Mouse (Mus musculus): ENCODE measurements at regions not wholly inside any gene's neighbourhood (a gene's known extent, or its start where the extent isn't known, plus 50 kb on each side); places are given as distances from the start of the nearest gene placed in this dataset.
"Not testable (repeated sequence)": the region's sequence is repeated elsewhere in the genome, so short reads cannot be mapped to it uniquely, and the experiment has no call there.

GRCm38 (mm10) chr11:12913401-12913800, 448.6 kb upstream of the Cobl start:
- DNase-seq (ENCODE audit: low spot score in 2 of 2): not testable (repeated sequence)

DNA sequence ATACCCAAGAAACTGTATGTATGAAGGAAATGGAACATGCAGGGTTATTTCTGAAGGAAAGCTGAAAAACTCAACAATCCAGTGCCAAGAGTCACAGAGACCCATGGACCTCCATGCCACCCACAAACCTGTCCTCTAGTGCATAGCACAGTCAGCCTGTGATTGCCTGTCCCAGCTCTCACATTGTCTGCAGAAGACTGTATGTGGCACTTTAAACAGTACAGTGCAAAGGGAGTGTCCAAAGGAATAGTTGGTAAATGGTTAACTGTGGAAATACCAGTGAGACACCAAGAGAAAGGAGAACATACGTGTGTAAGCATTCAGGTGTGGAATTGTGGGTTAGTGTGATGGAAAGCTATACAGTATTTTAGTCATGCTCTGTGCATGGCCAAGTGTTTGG, 409.0 kb upstream of the Cobl start:
- no peak for DNase-seq (ENCODE audit: low spot score in 2 of 2)

DNA sequence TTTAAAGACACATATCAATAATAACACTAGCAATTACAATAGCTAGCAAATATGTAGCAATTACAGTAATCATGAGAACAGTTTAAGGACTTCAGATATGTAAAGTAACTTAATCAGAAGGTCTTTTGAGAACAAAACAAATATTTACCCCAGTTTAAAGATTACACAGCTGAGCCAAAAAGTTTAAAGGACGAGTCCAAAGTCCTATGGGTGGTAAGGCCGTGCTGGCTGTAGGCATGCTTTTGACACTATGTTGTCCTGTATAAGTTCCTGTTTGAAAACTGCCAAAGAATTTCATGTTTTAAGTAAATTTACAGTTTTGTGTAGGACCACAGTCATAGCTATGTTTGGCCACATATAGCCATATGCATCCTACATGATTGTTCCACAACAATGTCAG, 408.0 kb upstream of the Cobl start:
- DNase-seq (ENCODE audit: low spot score in 2 of 2): no peak

DNA sequence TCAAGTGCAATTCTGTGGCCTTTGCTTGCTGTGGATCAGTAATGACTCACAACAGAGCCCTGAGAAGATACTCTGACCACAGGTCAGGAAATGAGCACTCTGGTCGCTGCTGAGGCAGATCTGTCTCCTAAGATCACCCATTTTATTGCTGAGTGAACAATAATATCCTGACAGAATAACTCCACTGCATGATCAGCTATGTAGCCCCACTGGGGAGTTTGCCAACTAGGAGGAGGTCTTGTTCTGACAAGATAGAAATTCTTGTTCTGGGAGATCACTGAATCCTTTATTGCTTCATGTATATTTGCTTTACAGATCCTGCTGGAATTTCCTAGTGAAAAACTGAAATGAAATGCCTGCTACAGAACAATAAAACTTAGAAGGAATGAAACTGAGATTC, 407.6 kb upstream of the Cobl start:
- DNase-seq (ENCODE audit: low spot score in 2 of 2): no peak

- DNase-seq (ENCODE audit: low spot score in 2 of 2): no peak
Measured at GRCm38 (mm10) chr11:12867541-12867940, 402.8 kb upstream of the Cobl start.

- no peak for DNase-seq (ENCODE audit: low spot score in 2 of 2)
Measured at GRCm38 (mm10) chr11:12865034-12865620, 400.4 kb upstream of the Cobl start.

GRCm38 (mm10) chr11:12859344-12859930, 394.7 kb upstream of the Cobl start:
- no peak for DNase-seq (ENCODE audit: low spot score in 2 of 2)

DNA sequence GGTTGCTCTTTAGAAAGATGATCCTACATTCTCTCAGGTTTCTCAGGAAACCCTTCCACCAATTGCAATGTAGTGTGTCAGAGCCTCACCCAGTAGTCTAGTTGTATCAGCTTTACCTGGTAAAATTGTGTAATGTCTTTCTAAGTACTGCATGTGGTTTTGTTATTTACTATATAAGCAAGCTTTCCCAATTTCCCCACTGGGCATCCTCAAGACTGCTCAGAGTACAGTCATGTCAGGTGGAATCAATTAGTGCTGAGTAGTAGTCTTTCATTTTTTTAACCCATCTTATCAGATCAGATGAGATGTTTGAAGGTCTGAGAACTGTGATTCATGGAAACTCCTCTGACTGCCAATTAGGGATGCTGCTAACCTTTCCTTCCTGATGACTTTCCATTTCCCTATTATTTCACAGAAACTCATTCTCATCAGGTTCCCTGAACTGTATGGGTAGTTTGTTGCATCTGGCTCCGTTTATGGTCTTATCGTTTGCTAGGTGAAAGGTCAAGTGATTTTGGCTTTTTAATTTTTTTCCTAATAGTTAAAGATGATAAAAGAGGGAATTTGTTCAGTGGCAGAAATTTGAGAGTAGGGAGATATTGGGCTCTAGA, 393.6 kb upstream of the Cobl start:
- DNase-seq (ENCODE audit: low spot score in 2 of 2): no peak

DNA sequence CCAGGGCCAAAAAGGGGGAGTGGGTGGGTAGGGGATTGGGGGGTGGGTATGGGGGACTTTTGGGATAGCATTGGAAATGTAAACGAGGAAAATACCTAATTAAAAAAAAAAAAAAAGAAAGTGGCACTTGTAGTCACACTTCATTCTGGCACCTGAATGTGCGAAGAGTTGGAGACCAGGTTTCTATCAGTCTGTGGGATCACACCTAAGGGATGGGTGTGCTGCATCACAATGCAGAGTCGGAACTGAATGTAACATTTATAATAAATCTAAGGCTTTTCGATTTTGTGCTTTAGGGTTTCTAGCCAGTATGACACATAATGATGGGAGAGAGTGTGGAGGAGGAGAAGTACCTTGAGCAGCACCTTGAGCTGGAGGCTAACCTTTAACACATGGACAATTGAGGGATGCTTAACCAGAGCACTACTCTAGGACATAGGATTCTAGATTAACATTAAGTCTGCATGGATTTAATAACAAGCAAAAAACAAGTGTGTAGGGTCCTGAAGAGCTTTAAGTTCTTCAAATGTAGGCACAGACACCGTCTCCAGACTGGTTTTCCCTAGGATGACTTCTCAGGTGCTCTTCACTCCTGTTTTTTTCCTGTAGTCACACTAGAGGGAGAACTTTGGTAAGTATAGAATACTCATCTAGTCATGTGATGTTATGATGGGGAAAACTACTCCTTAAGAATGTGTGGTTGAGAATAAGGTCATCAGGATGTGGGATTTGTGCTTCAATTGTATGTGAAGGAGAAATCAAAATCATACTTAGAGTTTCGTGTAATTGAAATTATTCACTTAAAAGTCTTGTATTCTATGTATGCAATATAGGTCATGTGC, 392.8 kb upstream of the Cobl start:
- DNase-seq (ENCODE audit: low spot score in 2 of 2): no peak

GRCm38 (mm10) chr11:12847793-12848192, 383.0 kb upstream of the Cobl start:
- DNase-seq (ENCODE audit: low spot score in 2 of 2): no peak

DNA sequence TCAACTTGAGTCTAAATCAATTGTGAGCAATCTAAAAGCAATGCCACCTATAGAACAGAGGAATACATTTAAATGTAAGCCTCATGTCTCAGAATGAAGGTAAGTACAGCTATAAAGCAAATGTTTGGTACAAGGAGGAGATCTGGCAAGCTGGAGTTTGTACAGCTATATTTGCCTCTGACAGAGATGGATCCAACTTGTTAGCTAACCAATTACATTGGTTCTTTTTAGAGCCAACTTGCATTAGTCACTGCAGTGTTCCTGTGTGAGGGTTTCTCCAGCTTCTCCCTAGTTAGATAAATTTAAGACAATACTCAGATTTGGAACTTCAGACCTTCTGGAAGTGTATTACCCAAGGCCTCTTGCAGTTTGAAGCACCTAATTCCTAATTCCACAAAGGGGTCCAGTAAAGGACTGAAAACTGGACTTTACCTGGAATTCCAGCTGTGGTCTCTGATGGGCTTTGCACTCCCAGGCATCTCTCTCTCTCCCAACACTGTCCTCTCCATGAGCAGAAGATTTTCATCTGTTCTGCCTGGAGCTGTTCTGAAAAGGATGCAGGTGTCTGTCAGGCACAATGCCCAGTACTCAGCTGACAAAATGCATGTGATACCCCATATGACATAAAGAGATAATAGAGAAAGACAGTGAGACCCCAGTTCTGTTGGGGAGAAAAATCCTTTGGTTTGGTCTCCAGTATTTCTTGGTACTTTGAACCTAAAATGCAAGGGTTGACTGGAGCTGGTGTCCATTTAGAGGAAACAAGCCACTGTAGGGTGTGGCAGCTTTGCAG, 379.1 kb upstream of the Cobl start:
- no peak for DNase-seq (ENCODE audit: low spot score in 2 of 2)

- DNase-seq (ENCODE audit: low spot score in 2 of 2): no peak
Measured at GRCm38 (mm10) chr11:12841393-12841792, 376.6 kb upstream of the Cobl start.

GRCm38 (mm10) chr11:12837920-12838319, 373.2 kb upstream of the Cobl start:
- no peak for DNase-seq (ENCODE audit: low spot score in 2 of 2)

DNA sequence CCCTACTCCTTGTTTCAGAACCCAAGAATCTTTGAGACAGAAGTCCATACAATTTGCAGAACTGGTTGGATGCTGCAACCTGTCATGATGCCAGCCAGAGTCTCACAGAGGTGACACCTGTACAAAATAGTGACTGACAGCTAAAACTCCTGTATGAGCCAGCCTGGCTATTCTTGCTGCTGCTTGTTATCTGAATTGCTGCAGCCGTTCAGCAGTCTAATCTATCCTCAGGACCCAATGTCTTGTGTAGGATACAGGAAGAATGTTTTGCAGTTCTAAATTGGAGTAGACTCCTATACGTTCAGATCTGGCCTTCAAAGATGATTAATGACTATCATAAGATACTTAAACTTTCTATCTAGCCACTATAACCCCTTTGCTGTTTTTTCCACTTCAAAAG, 372.6 kb upstream of the Cobl start:
- no peak for DNase-seq (ENCODE audit: low spot score in 2 of 2)

DNA sequence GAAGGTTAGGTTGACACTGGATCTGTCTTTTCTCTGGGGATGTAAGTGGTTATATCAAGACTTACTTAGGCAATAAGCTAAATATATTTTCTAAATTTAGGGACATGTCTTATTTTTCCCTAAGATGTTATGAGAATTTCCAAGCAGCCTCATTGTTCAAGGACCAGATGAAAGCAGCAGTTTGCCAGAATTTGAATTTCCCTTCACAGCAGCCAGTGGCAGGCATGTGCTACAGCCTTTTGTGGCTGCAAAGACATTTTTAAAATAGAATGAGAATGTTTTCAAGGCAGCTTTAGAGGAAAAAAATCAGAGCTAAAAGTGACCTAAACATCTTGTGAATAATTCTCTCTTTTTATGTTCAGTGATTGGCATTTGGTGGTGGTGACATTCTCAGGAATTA, 371.6 kb upstream of the Cobl start:
- no peak for DNase-seq (ENCODE audit: low spot score in 2 of 2)

- no peak for DNase-seq (ENCODE audit: low spot score in 2 of 2)
Measured at GRCm38 (mm10) chr11:12812021-12812420, 347.3 kb upstream of the Cobl start.

DNA sequence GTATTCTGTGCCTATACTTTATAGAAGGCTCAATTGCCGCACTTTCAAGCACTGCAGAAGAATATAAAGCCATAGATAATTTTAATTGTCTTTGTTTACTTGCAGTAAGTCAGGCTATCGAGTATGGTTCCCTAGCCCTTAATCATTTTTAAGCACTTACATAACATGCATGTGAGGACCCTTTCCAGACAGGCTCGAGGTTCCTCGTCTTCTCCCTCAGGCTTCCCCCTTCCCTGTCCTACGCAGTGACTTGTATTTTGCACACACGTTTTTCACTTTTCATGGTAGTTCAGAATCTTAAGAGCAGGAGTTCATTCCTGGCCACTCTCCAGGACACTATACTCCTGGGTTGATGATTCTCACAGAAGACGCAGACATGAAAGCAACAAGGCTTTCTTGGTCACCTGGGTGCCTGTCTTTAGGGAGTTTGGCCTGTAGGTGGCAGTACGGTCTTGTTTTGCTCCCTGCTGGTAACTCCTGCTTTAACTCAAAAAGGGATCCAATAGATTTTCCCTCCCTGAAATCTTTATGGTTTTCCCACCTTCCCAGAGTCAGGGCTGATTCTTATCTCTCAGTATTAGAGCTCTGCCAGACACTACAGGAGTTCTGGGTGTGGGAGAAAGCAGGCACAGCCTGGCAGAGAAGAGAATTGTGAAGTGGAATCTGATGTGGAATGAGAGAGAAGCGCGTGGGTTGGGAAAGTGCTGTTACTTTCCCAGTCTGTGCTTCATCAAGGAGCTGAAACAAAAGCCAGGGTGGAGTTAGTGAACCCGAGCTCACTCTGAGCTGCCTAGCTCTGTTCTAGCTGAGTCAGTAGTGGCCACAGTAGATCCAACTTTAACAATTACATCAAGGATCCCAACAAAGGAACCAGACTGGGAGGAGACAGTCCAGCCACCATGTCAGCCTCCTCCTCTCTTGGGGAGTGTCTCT, 346.5 kb upstream of the Cobl start:
- peak; percentile 68 to 77 for DNase-seq (ENCODE audit: low spot score in 2 of 2)

Measured in frontal cortex, postnatal 14 days (tissue).